Mouse (Mus musculus) gastrocnemius, adult 2 months (tissue): Measurements from ENCODE around the gene Adam19. TPM values are rescaled to one million over a fixed set of nuclear protein-coding genes. Genes with fewer than 3 reads are reported as not detected.
"Not testable (repeated sequence)": the region's sequence is repeated elsewhere in the genome, so short reads cannot be mapped to it uniquely, and the experiment has no call there.

ENCODE experiments used
- DNase-seq: peaks from one replicate; pipeline ENCODE4 v3.0.0; 2022
- H3K27ac ChIP-seq: fragments of 200-600 bp; 2 replicates; pipeline ENCODE4 v1.8.1; 2022; ENCODE audit warnings: mild to moderate bottlenecking
- H3K4me3 ChIP-seq: fragments of 200-600 bp; 2 replicates; pipeline ENCODE4 v1.8.1; 2022; ENCODE audit warnings: mild to moderate bottlenecking, moderate library complexity
- CTCF ChIP-seq: fragments of 200-600 bp; IDR thresholded peaks from 2 replicates; pipeline ENCODE4 v1.8.1; 2022; ENCODE audit warnings: antibody characterized with exemption, mild to moderate bottlenecking, moderate library complexity
- intact Hi-C: fragments of 180-260 bp; cut with DNase I; formaldehyde crosslinking; loops from one replicate; pipeline ENCODE4 v1.15.1; 2025
- total RNA-seq, 2 experiments: library from RNA; stranded (reverse); gene quantifications; 2 replicates each; pipeline ENCODE4 v1.2.3; 2021

The Adam19 gene
- total RNA-seq, 2 experiments from 2014 or later, result 3.0 to 3.7 TPM

DNA sequence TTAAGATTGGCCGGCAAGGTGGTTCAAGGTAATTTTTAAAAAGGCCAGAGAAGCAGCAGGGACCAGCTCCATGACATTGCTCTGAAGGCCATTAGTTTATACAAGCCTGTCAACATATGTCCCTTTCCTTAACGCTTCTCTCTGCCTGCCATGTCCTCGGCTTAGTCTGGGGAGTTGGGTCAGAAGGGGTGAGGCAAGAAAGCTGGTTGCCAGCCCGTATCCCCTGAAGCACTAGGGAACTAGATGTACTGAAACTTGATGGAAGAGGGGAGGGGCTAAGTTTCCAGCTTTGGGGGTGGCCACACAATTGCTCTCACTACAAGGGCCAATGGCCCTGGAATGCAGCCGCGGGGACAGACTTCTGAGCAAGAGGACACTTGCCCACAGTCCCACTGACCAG, 87.5 kb downstream of the Adam19 start:
- Histone ChIP-seq H3K27ac (no peak overlapping the region), H3K4me3 (no peak overlapping the region)
- no peak for TF ChIP-seq CTCF
- intact Hi-C loops, result no loop called here
- no peak for DNase-seq

DNA sequence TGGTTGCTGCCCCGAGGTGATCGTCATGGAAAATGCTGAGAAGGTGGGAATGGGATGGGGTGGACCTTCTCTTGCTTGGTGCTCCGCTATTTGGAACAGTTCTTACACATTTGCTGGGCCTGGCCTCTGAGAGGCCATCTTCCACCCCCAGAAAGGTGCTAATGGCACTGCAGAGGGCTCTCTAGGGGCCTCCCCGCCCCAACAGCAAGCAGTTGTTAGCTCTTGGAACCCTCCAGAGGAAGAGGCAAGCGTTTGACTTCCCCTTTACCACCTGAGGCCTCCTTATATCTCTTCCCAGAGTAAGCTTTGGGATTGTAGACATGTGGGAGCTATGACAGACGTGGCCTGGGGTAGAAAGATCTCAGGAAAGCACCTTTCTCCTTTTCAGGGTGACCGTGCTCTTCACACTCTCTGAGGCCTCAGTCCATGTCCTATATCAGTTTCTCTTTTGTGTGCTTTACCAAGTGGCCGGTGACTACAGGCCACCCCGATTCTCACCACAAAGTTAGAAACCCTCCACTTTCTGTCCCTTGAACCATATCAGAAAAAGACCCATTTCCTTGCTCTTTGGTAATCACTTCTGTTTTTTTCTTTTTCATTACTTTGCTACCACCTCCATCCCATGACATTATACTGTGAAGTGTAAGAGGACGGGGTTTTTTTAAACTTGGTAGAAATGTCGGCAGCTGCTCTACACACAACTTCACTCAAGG, 89.5 kb downstream of the Adam19 start:
- no peak for DNase-seq
- intact Hi-C loops, result no loop called here
- Histone ChIP-seq H3K27ac (no peak overlapping the region), H3K4me3 (no peak overlapping the region)
- TF ChIP-seq CTCF, result no peak

DNA sequence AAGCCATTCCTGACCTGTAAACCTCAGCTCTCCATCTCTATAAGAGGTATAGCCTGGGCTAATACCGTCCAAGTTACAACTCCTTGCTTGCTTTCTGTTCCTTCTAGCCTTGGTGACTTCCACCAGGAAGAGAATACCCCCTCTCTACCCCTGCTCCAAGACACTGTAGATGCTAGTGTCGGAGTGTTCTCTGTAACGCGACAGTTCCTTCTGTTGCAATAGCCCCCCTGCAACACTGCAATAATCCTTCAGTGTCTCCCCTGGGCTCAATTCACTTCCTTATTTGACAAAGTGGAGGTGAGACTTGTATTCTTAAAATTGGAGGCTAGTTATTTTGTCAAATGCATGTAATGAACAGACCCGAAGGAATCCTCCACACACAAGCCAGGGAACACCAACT, 90.8 kb downstream of the Adam19 start:
- no peak overlapping the region for H3K4me3 ChIP-seq
- intact Hi-C loops, result no loop called here
- DNase-seq, result no peak
- H3K27ac ChIP-seq, result no peak overlapping the region
- TF ChIP-seq CTCF, result no peak

DNA sequence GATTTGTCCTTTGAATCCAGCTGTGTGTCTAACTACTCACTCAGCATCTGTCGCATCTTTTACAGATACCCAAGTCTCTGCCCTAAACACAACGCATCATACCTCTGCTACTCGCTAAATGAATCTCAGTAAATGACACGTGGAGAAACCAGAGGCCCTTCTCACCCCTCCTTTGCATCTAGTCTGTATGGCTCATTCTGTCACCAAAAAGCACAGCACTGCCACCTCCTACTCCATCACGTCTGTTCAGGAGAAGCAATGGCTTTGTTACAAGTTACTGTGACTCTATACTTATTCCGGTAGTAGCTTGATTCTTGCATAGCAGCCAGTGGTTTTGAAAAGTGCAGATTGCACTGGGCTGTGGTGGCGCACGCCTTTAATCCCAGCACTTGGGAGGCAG, 101.2 kb downstream of the Adam19 start:
- intact Hi-C loops, result no loop called here
- no peak for TF ChIP-seq CTCF

DNA sequence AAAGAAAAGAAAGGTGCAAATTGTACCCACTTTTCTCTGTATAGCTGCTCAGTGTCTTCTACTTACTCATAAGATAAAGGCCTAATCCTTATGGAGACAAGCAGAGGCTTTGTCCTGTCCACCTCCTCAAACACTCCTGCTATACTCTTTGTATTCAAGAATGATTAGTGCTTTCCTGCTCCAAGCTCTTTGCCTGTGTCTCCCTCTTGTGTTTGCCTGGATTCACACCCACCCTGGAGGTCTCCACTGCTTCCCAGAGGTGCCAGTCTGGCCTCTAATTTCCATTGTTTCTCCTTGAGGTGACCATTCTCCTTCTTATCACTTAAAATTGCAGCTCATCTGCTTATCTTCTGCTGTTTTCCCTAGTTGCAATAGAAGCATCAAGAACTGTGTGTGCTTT, 101.7 kb downstream of the Adam19 start:
- DNase-seq, result no peak
- peak; percentile 6; the same call in 1 of the 2 replicates for TF ChIP-seq CTCF
- intact Hi-C loops, result no loop called here
- no peak overlapping the region for H3K4me3 ChIP-seq
- no peak overlapping the region for H3K27ac ChIP-seq

More for the DNA sequence above, 101.2 kb downstream of the Adam19 start:
- no peak for DNase-seq
- no peak overlapping the region for H3K4me3 ChIP-seq
- H3K27ac ChIP-seq, result no peak overlapping the region

DNA sequence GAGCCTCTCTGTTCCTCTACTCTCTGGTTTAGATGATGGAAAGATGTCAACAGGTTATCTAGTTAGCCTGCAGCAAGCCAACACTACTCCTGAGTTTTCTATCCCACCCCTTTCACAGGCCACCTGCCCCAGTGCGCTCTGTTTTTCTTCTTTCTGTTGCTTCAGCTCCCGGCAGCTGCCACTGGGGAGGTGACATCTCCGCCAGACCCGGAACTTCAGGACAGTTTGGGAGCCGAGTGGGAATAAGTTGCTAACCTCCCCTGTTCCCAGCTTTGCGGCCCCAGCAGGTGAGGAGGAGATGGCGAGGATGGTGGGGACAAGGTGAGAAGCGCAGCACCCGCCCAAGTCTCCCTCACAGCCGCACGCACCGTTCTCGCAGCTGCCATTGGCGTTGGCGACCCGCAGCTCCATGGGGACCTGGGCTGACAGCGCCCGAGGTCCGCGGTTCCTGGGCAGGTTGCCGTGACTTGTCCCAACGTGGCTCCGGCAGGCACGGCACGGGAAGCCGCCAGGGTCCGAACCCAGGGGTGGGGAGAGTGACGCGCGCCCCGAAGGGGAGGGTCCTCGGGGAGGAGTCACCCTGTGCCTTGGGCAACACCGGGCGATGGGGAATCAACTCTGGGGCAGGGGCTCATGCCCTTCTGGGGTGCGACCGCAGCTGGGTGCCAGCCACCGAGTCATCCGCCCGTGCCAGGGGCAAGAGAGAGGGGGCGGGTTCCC, 110.2 kb downstream of the Adam19 start, which contains the start of gene Nipal4:
Gene Nipal4, minus strand, starts transcription at position 643 of the 720 bp plus-strand sequence.
- no peak for TF ChIP-seq CTCF
- intact Hi-C loops, result no loop called here
- peak; percentile 32 for DNase-seq
- H3K4me3 ChIP-seq, result peak within 1 kb of the TSS; percentile 69
- no peak within 1 kb of the TSS; the same call in 1 of the 2 replicates for H3K27ac ChIP-seq

DNA sequence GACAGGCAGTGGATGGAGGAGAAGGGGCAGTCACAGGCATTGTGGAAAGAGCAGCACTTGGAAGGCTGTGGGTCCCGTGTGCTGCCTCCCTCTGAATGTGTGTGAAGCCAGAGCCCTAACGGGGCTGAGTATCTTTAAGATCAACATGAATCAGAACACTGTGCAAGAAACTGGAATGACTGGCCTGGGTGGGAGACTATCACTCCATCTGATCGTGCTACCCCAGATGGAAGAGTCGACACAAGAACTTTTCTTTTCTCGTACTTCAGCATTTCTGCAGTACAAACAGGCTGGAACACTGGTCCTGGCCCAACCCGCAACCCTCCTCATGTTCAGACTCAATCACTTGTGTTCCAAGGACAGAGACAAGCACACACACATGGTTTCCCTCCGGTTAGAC, 112.7 kb downstream of the Adam19 start:
- intact Hi-C loops, result no loop called here
- H3K4me3 ChIP-seq, result no peak overlapping the region
- no peak for DNase-seq
- H3K27ac ChIP-seq, result no peak overlapping the region
- no peak for TF ChIP-seq CTCF

DNA sequence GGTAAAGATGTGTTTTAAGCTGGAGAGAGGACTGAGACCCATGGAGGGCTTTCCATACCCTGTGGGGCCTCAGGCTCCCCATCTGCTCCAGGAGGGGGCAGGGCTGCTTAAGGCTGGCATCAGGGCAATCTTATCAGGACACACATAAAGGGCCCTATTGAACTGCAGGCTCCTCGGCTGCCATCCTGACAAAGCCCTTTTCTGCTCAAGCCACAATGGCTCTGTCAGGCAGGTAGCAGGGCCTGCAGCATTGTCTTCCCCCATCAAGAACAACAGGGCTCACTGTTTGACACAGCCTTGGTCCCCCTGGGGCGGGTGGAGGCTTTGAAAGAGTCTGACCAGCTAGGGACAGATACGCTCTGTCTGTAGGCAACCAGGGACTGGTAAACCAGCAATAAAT, 114.1 kb downstream of the Adam19 start:
- H3K4me3 ChIP-seq, result no peak overlapping the region
- no peak for DNase-seq
- intact Hi-C loops, result no loop called here
- no peak overlapping the region for H3K27ac ChIP-seq
- TF ChIP-seq CTCF, result no peak

DNA sequence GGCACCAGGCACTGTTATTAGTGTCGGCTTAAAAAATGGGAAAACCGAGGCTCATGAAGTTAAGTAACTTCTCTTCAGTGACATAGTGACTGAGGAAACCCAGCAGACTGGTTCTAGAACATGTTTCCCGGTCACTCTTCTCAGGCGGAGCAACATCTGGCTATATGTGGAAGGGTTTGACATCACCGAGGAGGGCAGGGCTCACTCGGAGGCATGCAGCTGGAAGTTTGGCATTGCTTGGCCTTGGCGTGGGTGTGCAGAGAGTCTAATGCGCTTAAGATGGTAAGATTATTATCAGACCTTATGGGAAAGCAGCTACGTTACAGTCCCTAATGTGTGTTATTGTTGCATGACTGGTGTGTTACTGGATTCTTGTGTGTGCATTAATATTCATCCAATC, 116.3 kb downstream of the Adam19 start:
- H3K27ac ChIP-seq, result no peak overlapping the region
- TF ChIP-seq CTCF, result no peak
- no peak overlapping the region for H3K4me3 ChIP-seq
- intact Hi-C loops, result no loop called here
- no peak for DNase-seq

DNA sequence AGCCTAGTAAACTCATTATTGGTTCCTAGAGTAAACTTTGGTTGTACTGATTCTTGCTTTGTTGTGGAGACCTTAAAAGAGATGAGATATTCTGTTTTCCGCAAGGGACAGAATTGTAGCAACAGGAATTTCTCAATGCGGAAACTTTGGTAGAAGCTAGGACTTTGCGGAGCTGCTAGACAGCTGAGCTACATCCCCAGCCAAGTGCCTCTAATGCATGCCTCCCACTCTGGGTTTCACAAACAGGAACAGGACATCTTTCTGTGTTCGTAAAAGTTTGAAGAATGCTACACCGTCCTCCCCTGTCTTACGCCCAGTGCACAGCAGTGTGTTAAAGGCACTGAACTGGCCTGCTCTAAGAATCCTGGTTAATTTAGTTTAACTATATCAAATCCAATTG, 120.4 kb downstream of the Adam19 start:
- no peak for DNase-seq
- TF ChIP-seq CTCF, result no peak
- intact Hi-C loops, result no loop called here
- no peak overlapping the region for H3K27ac ChIP-seq
- no peak overlapping the region for H3K4me3 ChIP-seq

DNA sequence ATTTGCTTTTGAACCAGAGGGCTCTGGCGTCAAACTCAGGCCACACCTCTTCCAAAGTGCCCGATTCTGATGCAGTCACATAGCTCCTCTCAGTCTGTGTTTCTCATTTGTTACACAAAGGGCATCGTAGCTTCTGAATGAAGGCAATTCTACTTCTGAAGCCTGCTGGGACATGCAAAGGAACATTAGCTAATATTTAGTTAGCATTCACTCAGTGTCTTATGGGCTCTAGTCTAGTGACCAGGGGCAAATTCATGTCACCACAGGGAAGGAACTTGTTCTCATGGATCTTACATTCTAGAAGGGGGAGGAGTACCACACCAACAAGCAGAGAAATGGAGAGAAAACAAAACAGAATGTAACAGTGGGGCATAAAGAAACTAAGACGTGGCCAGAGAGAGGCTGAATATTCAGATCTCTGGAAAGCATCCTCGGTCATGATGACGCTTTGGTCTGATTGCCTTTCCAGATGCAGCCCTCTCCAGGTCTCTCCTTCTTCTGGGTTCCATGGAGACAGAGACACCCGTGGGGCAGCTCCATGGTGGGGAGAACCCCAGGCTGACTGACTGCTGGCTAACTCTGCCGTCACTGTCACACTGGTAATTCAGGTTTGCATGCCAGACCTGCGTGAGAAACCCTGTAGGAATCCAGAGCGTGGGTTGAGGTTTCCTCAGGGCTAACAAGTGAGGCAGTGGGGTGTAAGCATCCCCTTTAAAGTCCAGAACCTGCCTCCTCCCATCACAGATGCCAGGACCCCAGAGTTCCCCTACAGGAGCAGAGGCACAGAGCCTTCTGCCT, 121.7 kb downstream of the Adam19 start:
- no peak for DNase-seq
- intact Hi-C loops, result no loop called here

DNA sequence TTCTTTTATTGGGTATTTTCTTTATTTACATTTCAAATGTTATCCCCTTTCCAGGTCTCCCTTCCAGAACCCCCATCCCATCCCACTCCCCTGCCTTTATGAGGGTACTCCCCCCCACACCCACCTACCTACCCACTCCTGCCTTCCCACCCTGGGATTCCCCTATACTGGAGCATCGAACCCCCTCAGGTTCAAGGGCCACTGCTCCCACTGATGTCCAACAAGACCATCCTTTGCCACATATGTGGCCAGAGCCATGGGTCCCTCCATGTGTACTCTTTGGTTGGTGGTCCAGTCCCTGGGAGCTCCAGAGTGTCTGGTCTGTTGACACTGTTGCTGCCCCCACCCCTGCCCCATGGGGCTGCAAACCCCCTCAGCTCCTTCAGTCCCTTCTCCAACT, 126.2 kb downstream of the Adam19 start:
- DNase-seq, H3K4me3 ChIP-seq, intact Hi-C loops, H3K27ac ChIP-seq: not testable (repeated sequence)

More for the DNA sequence above, 121.7 kb downstream of the Adam19 start:
- H3K4me3 ChIP-seq, result no peak overlapping the region
- H3K27ac ChIP-seq, result no peak overlapping the region
- TF ChIP-seq CTCF, result no peak

DNA sequence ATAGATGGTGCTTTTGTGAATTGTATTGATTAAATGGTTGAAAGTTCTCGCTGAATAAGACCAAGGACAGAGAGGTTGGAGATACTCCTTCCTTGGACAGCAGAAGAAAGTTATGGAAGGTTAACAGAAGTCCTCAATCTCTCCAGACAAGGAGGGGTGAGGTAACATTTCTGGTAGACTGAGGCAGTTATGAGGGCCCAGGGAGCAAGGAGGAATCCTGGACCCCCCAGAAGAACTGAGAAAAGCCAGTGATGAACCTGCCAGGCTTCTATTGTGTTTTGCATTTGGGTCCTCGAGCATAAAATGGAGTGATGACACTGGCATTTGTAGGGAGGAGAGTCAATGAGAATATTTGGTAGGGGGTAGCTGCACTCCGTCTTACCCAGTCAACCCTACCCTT, 129.2 kb downstream of the Adam19 start:
- Histone ChIP-seq H3K27ac (no peak overlapping the region), H3K4me3 (no peak overlapping the region)
- intact Hi-C loops, result no loop called here
- no peak for DNase-seq
- TF ChIP-seq CTCF, result no peak
